Mouse (Mus musculus) heart, postnatal 4 days (tissue): ENCODE data around the gene Dohh. TPM values are rescaled to one million over a fixed set of nuclear protein-coding genes. Genes with fewer than 3 reads are reported as not detected.

Source experiments
- DNase-seq: peaks from one replicate; pipeline ENCODE4 v3.0.0; 2021
- total RNA-seq, 2 experiments: library from RNA; stranded (reverse); gene quantifications; 2 replicates each; pipeline ENCODE4 v1.2.3; 2021

Gene Dohh
- 10 to 100 TPM; 52.9 to 55.9 TPM for total RNA-seq

GRCm38 (mm10) chr10:81383802-81384604 is at the start of gene Dohh, which contains the start of gene Gm48551:
Gene Dohh (plus strand): TSS chr10:81384428.
Gene Gm48551 (plus strand): TSS chr10:81384466.
- peak; percentile 100 for DNase-seq

- peak; percentile 68 for DNase-seq
Observed at GRCm38 (mm10) chr10:81335393-81336340, 48.6 kb upstream of the Dohh start.

- DNase-seq = no peak
Observed at GRCm38 (mm10) chr10:81336558-81336957, 47.7 kb upstream of the Dohh start.

DNA sequence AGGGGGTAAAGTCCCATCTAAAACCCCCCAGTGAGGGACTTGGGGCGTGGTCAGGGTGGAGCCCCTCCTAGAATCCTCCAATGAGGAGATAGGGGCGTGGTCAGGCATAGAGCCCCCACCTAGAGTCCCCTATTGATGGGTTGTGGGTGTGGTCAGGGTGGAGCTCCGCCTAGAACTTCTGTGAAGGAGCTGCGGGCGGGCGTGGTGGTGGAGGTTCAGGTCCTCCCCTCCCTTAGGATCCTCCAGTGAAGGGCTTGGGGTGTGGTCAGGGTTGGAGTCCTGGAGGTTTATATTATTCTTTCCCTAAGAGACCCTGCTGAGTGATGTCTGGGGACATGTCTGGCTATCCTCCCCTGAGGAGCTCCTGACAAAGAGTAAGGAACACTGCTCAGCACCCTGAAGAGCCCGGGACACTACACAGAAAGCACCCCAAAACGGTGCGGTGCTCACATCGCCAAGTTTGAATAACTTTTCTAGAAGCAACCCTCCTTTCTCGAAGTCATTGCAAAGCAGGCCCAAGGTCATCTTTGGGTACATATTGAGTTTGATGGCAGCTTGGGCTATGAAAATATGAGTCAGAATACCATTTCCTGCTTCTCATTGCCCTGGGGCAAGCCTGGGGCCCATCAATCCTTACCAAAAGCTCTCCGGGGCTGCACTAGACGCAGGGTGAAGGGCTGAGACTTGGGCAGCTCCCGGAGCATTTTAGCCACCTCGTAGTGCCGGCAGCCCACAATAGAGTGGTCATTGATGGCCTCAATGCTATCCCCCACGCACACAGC is 43.5 kb upstream of the Dohh start:
- DNase-seq = no peak

DNA sequence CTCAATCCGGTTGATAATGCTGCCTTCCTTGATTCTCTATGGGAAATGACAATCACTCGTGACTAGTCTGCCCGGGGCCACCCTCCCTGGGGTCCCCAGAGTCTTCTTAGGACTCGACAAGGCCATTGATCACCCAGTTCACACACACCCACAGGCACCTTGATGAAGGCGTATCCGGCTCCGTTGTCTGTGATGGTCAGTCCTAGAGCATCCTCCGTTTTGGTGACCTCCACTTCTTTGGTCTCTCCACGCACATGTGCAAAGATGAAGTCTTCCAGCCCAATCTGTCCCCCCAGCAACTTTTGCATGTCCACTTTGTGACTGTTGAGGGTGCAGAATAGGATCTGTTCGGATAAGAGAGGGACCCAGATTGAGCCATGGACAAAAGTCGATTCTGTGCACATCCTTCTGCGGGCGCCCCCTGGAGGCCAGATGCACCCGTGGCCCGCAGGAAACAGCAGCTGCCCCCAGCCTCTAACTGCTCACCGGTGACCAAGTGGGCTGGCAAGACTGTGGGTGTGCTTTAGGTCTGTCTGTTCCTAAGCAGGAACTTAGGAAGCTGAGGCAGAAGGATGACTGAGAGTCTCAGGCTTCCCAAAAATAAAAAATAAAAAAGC is 42.8 kb upstream of the Dohh start:
- peak; percentile 85 for DNase-seq

DNA sequence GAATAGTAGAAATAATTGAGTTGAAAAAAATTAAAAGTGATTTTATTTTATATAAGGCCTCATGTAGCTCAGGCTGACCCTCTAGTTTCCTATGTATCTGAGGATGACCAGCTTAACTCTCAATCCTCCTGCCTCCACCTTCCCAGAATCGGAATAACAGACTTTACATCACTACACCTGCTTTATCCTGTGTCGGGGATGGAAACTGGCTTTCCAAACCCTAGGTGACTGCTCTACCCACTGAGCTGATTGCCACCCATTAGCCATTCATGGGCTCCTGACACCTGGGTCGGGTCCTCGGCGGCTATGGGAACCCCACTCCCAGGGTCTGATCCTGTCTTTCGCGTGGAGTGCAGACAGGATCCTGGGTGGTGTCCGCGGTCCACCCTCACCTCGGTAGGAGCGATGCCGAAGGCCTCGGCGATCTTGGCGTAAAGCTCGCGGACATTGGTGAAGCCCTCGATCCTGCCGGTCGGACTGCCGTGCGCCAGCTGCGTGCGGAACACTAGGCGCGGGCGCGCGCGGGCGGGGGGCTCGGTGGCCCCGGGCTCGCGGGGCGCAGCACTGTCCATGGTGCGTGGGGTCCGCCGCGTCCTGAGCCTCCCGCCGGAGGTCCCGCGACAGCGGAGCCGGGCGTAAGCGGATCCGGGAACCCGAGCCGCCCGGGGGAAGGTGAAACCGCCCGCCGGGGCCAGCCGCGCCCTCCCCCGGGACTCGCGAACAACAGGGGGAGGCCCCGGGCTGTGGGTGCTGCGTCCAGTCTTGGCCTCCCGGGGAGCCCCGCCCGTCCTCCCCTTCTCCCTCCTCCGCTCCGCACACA is 41.3 kb upstream of the Dohh start, which contains the start of gene Gipc3:
TSS of gene Gipc3 (minus strand) at position 581 of the 820 bp plus-strand sequence.
- DNase-seq = no peak

- peak; percentile 58 for DNase-seq
Observed at GRCm38 (mm10) chr10:81344421-81345161, 39.6 kb upstream of the Dohh start.

GRCm38 (mm10) chr10:81345162-81345534 is 39.1 kb upstream of the Dohh start:
- DNase-seq = no peak

- peak; percentile 53 for DNase-seq
Observed at GRCm38 (mm10) chr10:81346453-81347067, 37.7 kb upstream of the Dohh start.

GRCm38 (mm10) chr10:81349146-81349545 is 35.1 kb upstream of the Dohh start:
- peak; percentile 56 for DNase-seq

GRCm38 (mm10) chr10:81349961-81350350 is 34.3 kb upstream of the Dohh start:
- no peak for DNase-seq

DNA sequence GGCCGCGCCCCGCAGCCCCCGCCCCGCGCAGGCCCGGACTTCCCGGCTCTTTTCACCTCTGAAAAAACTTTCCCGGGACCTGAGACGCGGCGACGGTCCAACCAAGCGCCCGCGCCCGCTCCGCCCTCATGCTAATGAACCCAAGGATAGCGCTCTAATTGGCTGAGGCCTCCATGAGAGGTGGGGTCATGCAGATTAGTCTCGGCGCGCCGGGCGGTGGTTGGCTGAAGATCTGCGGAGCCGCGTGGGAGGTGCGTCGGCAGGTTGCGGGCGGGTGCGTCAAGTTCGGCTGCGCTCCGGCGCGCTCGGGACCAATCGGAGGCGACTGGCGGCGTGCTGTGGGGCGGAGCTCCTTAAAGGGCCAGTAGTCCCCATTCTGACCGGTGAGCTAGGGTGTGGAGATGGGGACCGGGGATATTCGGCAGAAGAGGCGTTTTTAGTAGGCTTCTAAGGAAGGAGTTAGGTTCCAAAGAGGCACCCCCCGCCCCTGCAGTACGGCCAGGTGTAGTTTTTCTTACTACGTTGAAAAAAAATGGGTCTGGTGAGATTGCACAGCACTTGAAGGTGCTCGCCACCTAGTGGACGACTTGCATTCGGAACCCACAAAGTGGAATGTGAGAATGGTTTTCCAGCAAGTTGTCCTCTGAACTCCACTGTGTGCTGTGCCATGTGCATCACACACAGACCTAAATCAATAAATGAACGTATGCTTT is 33.7 kb upstream of the Dohh start, which contains the start of gene Hmg20b:
TSS of gene Hmg20b (minus strand) at position 130 of the 713 bp plus-strand sequence.
- DNase-seq = peak; percentile 99

DNA sequence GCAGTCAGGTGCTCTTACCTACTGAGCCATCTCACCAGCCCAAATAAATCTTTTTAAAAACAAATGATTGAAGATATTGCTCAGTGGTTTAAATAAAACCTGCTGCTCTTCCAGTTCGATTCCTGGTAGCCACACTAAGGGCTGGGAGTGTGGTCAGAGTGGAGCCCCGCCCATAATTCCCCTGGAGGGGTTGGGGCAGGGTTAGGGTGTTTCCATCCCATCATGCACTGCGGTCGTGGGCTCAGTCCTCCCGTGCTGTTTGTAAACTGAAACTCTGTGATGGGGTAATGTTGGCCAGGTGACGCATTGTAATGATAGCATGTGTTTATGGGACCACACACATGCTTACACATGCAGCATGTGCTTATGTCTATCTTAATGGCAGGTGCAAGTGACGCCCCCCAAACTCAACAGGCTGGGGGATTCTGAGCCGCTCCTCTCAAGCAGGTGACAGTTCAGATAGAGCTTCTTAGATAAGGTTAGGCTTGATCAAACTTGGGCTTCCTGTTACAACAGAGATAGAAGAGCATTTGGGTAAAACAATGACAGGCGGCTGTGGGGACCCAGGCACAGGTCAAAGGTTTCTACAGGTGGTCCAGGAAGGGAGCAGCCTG is 32.4 kb upstream of the Dohh start:
- DNase-seq = no peak

DNA sequence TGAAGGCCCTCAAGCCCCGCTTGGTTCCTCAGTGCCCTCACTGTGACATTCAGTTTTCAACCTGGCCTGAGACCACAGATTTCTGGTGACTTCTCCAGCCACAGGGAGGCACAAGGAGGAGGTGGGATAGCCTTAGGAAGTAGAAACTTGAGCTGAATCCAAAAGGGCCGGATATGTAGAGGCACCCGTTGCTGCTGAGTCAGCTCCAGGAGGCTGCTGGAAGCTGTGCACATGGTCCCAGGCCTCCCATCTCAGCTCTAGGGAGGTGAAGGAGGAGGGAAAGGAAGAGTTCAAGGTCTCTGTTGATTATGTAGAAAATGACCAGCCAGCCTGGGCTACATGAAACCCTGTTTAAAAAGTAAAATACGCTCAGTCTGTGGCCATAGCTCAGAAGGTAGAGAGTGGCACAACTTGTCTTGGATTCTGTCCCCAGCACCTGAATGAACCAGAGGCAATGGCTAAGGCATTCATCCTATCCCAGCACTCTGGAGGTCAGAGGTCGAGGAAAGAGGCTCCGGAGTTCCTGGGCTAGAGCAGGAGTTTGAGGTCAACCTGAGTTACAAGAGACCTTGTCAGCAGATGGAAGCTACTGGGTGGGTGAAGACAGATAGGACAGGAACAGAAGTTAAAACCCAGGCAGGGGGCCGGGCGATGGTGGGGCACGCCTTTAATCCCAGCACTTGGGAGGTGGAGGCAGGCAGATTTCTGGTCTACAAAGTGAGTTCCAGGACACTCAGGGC is 29.3 kb upstream of the Dohh start:
- no peak for DNase-seq

DNA sequence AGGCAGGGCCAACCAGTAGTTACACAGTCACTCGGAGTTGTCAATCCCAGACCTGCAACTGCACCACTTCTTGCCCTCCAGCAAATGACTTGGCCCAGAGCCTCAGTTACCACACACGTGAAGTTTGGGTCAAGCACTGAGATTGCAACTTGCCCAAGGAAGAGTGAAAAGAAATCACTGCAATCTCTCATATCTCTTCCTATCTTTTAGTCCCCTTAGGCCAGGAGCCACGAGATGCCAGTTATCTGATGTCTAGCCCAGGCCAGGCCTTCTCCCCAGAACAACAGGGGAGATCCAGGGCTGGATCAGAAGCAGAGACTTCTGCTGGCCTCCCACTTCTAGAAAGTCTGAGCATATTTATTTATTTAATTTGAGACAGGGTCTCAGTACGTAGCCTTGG is 28.7 kb upstream of the Dohh start:
- DNase-seq = no peak

GRCm38 (mm10) chr10:81356352-81356990 is 27.8 kb upstream of the Dohh start:
- DNase-seq = no peak
